In genomic region chr9:87213204-87213603, GRCm38 (mm10) we compare ENCODE assay signal across 11 mouse cellular contexts.
"Had no signal": no experiment of that assay in that cellular context is flagged by ENCODE, and none has a peak within 500 bp of the region (broad histone marks: within the 10 kb centered on the region; RNA-seq: fewer than 3 reads in every experiment).

No protein-coding gene starts in this region.

- H3K4me1 ChIP-seq: limb, embryonic 12.5 days; liver, embryonic 13.5 days; midbrain, embryonic 12.5 days; stomach, embryonic 15.5 days had no signal

- H3K9ac ChIP-seq: limb, embryonic 12.5 days; liver, embryonic 13.5 days; liver, postnatal 0 days; midbrain, embryonic 12.5 days; stomach, embryonic 15.5 days had no signal

- H3K9me3 ChIP-seq: limb, embryonic 12.5 days; liver, embryonic 13.5 days; midbrain, embryonic 12.5 days; stomach, embryonic 15.5 days had no signal

- ATAC-seq: intestine, postnatal 0 days; liver, postnatal 0 days; midbrain, embryonic 16.5 days had no signal

- H3K4me2 ChIP-seq: limb, embryonic 12.5 days; liver, embryonic 13.5 days; midbrain, embryonic 12.5 days; stomach, embryonic 15.5 days had no signal

- DNase-seq: liver; liver, embryonic 13.5 days; liver, postnatal 0 days; right cerebral cortex, postnatal 14 days; thymus, postnatal 36 days had no signal

- H3K27ac ChIP-seq: layer of hippocampus, adult 2 months; limb, embryonic 12.5 days; liver, embryonic 13.5 days; midbrain, embryonic 12.5 days; stomach, embryonic 15.5 days had no signal

- H3K4me3 ChIP-seq: layer of hippocampus, adult 2 months; limb, embryonic 12.5 days; liver, embryonic 13.5 days; midbrain, embryonic 12.5 days; stomach, embryonic 15.5 days had no signal

- H3K27me3 ChIP-seq: limb, embryonic 12.5 days; liver, embryonic 13.5 days; midbrain, embryonic 12.5 days; stomach, embryonic 15.5 days had no signal

- H3K36me3 ChIP-seq: stomach, embryonic 15.5 days had no signal
